Mouse (Mus musculus): ENCODE measurements around the gene Dhx29.

- TF ChIP-seq POLR2A (IDR thresholded peaks at IDR 0.05; ENCODE audit: insufficient read depth, low read length): no peak
- no peak for TF ChIP-seq CTCF (IDR thresholded peaks at IDR 0.05; ENCODE audit: low read depth, low read length)
- no peak for TF ChIP-seq EP300 (IDR thresholded peaks at IDR 0.05; ENCODE audit: insufficient read depth, low read depth, low read length)
Observed at GRCm38 (mm10) chr13:112987991-112988390, 60.7 kb downstream of the Dhx29 start.
